Mouse (Mus musculus) lung, postnatal 0 days (tissue): Measurements from ENCODE around the gene Fbxo3.

ENCODE experiments used
- CTCF ChIP-seq: IDR thresholded peaks from 2 replicates; pipeline ENCODE4 v1.5.1; 2016; ENCODE audit warnings: antibody characterized with exemption, mild to moderate bottlenecking
- EP300 ChIP-seq: IDR thresholded peaks from 2 replicates; pipeline ENCODE4 v1.6.1; 2016; ENCODE audit warnings: antibody characterized with exemption, mild to moderate bottlenecking, control low read depth

GRCm38 (mm10) chr2:104030381-104030780 is 2.9 kb downstream of the Fbxo3 start:
- no peak for TF ChIP-seq CTCF
- no peak for TF ChIP-seq EP300
